Mouse (Mus musculus): ENCODE data around the gene Zdhhc24. TPM values are rescaled to one million over a fixed set of nuclear protein-coding genes. Genes with fewer than 3 reads are reported as not detected.

Gene Zdhhc24
- total RNA-seq, 4 experiments from 2014 or later, result 1.8 to 3.6 (median 2.6) TPM

Other genes starting within 250 kb of the Zdhhc24 start
- gene Gm960, start 180.0 kb upstream of the Zdhhc24 start, total RNA-seq (2022), result not detected
- gene Sptbn2, start 167.5 kb upstream of the Zdhhc24 start, total RNA-seq (2022), result under 1 TPM in 3 of 4 experiments, not detected in 1; 0.04 to 0.10 (median 0.07) TPM
- 1 to 10 TPM; 2.0 to 2.9 (median 2.7) TPM for gene Rbm4b, start 122.2 kb upstream of the Zdhhc24 start, total RNA-seq (2022)
- 10 to 100 TPM; 32.2 to 39.3 (median 33.5) TPM for gene Rbm4, start 84.8 kb upstream of the Zdhhc24 start, total RNA-seq (2022)
- 10 to 100 TPM in 3 of 4 experiments, 1 to 10 TPM in 1; 8.7 to 14.3 (median 11.8) TPM for gene Gm21992, start 67.1 kb upstream of the Zdhhc24 start, total RNA-seq (2022)
- 1 to 10 TPM; 5.5 to 7.2 (median 6.5) TPM for gene Rbm14, start 67.0 kb upstream of the Zdhhc24 start, total RNA-seq (2022)
- gene Ccs, start 39.3 kb upstream of the Zdhhc24 start, total RNA-seq (2022), result 10 to 100 TPM; 18.0 to 27.4 (median 22.5) TPM
- gene Ccdc87, start 39.3 kb upstream of the Zdhhc24 start, total RNA-seq (2022), result not detected
- 10 to 100 TPM; 26.2 to 36.7 (median 31.9) TPM for gene Ctsf, start 23.5 kb upstream of the Zdhhc24 start, total RNA-seq (2022)
- over 10,000 TPM in 2 of 4 experiments, 1,000 to 10,000 TPM in 2; 9,112 to 10,193 (median 10,010) TPM for gene Actn3, start 759 bp upstream of the Zdhhc24 start, total RNA-seq (2022)
- 1 to 10 TPM; 1.1 to 3.3 (median 1.2) TPM for gene Bbs1, start 28.0 kb downstream of the Zdhhc24 start, total RNA-seq (2022)
- 10 to 100 TPM; 12.5 to 14.3 (median 13.1) TPM for gene Dpp3, start 49.6 kb downstream of the Zdhhc24 start, total RNA-seq (2022)
- 1 to 10 TPM; 2.7 to 3.8 (median 3.3) TPM for gene Peli3, start 64.5 kb downstream of the Zdhhc24 start, total RNA-seq (2022)
- gene Mrpl11, start 83.5 kb downstream of the Zdhhc24 start, total RNA-seq (2022), result 10 to 100 TPM; 56.3 to 63.7 (median 60.7) TPM
- gene Npas4, start 111.6 kb downstream of the Zdhhc24 start, total RNA-seq (2022), result under 1 TPM in 1 of 4 experiments, not detected in 3; 0.11 TPM
- gene Slc29a2, start 145.2 kb downstream of the Zdhhc24 start, total RNA-seq (2022), result 1 to 10 TPM; 4.0 to 6.1 (median 4.3) TPM
- gene B4gat1, start 160.2 kb downstream of the Zdhhc24 start, total RNA-seq (2022), result 10 to 100 TPM; 16.0 to 23.1 (median 19.5) TPM
- 1 to 10 TPM in 3 of 4 experiments, under 1 TPM in 1; 0.61 to 1.7 (median 1.4) TPM for gene AC124502.3, start 160.2 kb downstream of the Zdhhc24 start, total RNA-seq (2022)
- gene Brms1, start 162.7 kb downstream of the Zdhhc24 start, total RNA-seq (2022), result 10 to 100 TPM; 14.8 to 17.6 (median 16.4) TPM
- gene Rin1, start 171.8 kb downstream of the Zdhhc24 start, total RNA-seq (2022), result 1 to 10 TPM in 1 of 4 experiments, under 1 TPM in 3; 0.47 to 1.0 (median 0.75) TPM
- 1 to 10 TPM; 5.2 to 8.9 (median 7.0) TPM for gene Cd248, start 189.4 kb downstream of the Zdhhc24 start, total RNA-seq (2022)
- under 1 TPM in 1 of 4 experiments, not detected in 3; 0.12 TPM for gene Tmem151a, start 206.9 kb downstream of the Zdhhc24 start, total RNA-seq (2022)
- 10 to 100 TPM; 37.4 to 44.7 (median 39.8) TPM for gene Yif1a, start 209.9 kb downstream of the Zdhhc24 start, total RNA-seq (2022)
- gene Cnih2, start 219.9 kb downstream of the Zdhhc24 start, total RNA-seq (2022), result not detected
- 100 to 1,000 TPM; 124 to 137 (median 131) TPM for gene Rab1b, start 228.4 kb downstream of the Zdhhc24 start, total RNA-seq (2022)
- 10 to 100 TPM; 60.6 to 68.9 (median 64.0) TPM for gene Klc2, start 239.9 kb downstream of the Zdhhc24 start, total RNA-seq (2022)